Mouse (Mus musculus): ENCODE measurements at regions not wholly inside any gene's neighbourhood (a gene's known extent, or its start where the extent isn't known, plus 50 kb on each side); places are given as distances from the start of the nearest gene placed in this dataset.

DNA sequence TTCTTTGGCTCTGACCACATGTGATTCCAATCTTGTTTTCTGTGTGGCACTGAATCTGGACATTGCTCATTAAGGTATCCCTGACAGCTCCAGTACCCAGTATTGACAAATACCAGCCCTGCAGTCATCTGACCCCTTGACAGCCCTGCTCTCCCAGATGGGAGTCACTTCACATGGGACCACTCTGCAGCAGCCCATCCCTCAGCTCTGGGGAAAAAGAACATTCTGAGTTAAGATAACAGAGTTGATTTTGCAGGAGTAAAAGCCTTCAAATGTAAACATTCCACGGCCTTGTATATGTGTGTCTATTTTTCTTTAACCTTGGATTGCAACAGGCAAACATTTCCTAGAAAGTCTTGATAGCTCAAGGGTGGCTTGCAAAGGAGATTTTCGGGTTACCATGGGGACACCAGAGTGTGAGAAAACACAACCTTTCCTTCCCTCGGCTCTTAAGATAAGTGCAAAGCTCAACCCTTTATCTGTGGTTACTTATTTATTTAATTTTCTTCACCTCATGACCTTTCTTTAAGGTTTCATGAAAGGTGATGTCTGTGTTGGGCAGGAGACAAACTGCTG, 444.4 kb upstream of the Sox11 start:
- DNase-seq = no peak

GRCm38 (mm10) chr12:27780801-27781200, 438.4 kb upstream of the Sox11 start:
- no peak for DNase-seq

DNA sequence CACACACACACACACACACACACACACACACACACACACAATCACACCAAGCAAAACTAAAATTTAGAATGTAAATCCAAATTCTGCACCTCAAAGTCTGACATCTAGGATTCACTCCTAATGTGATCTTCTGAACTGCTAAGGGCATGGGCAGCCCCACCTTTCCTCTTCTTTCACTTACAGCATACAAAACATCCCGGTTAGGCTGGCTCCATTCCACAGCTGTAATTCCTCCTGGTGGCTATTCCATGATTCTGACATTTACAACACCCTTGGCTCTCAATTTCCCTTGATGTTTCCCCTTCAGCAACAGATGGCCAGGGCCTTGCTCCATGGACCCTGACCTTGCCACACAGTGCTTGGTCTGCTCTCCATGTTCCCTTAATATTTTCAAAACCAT, 423.6 kb upstream of the Sox11 start:
- DNase-seq = no peak

DNA sequence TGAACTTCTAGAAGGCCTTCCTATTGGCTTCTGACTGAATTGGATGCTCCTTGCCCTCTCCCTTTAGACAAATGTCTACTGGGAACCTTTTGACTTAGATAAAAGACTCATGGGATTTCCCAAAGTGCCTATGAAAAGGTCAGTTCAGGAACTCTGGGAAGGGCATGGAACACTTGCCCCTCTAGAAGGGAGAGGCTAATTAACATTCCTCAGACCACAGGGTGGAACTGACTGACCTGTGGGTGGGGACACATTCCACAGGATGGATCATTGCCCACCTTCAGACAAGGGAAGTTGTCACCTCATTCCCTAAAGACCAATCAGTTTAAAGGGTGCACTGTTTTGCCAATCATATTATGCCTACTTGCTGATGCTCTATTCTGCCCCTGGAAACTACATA, 416.6 kb upstream of the Sox11 start:
- DNase-seq = no peak

- DNase-seq = no peak
Measured at GRCm38 (mm10) chr12:27757641-27758040, 415.3 kb upstream of the Sox11 start.

- DNase-seq = no peak
Measured at GRCm38 (mm10) chr12:27724619-27725200, 382.3 kb upstream of the Sox11 start.

DNA sequence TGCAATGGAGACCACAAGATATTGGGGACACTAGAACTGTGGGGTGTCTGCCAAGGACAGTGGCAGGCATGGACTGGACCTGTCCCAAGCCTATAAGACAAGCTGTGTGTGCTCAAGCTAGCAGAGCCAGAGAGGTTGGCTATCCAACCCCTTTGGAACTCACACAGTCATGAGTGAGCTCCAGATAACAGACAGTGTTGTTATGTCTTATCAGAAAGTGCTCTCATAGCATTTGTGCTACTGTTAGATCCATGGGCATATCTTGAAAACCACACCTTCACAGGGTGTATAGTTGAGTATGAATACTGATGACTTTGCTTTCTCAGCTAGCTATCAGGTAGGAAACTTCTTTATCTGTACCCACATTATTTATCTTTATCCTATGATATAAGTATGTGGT, 338.1 kb upstream of the Sox11 start:
- DNase-seq = no peak

DNA sequence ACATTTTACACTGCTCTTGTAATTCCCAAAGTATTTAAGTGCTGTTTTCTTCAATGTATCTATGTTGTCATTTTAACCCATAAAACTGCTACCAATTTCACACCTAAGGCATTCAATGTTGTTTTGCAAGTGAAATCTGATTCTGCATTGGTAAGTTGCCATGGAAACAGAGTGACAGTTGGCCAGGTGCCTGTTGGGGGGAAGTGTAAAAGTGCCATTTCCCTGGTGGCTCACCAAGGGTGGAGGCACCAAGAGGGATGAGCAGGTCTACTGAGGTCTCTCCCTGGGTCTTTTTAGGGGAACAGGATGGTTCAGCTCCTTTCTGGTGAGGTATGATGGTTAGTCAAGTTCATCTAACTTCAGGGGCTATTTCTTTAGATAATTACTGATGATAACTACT, 331.0 kb upstream of the Sox11 start:
- DNase-seq = no peak

DNA sequence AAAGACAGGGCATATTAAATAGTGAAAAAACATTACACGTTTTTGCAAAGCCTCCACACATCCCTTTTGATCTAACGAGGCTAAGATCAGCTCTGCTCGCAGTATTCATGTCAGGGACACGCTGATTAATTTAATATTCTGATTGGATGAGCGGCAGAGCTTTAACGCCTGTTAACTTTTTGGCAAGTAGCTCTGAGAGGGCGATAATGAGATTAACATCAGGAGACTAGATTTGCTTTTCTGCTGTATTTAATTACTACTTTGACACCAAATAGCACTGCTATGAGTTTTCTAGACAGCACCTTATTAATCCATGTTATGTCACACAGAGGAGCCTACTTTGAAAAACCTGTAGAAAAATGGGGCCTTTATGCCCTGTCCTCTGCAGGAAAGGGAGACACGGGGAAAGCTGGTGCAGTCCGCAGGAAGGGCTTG, 328.3 kb upstream of the Sox11 start:
- no peak for DNase-seq

DNA sequence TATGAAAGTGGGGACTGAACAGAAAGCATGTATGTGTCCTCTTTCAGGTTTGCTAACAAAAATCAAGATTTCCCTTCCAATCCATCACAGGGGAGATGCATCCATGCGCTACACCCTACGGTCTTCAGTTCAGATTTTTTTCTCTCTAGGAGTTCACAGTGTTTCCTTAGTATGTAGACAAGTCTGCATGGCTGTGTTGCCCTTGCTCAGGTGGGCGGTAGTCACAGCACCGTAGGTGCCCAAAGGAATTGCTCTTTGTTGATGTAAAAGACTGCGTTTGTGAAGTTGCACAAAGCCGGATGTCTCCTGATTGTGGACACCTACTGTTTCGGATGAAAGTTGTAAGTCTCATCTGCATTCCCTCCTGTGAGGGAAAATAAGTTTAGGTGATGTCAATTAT, 327.8 kb upstream of the Sox11 start:
- DNase-seq = no peak

DNA sequence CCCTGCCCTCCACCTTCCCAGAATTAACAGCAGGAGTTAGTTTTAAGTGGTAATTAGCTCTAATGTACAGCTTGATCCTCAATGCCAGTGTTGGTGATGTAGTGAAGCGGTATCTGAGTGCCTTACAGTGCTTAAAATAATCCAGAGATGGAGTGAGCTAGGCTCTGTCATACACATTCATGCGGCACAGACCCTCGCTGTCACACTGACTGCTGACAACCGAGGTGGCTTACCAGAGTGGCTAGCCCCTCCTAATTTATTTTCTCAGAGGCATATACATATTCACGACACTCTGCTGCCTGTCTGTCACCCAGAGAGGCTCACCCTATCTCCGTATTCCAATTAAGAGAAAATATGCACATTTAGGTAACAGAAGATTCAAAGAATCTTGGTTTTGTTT, 327.2 kb upstream of the Sox11 start:
- DNase-seq = no peak

DNA sequence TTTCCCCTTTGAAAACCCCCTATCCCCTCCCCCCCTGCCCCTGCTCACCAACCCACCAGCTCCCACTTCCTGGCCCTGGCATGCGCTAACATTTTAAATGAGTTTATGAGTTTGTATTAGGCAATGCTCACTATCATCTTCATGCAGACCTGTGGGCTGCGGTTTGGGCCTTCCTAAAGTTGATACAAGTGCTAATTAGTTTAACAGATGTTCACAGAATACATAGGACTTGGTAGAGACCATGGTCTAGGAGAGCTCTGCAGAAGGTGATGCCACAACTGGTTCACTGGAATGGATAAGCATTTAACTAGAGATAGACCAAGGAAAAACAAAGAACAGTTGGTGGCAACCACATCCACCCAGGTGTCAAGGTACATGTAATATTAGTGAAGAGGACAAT, 324.1 kb upstream of the Sox11 start:
- no peak for DNase-seq

DNA sequence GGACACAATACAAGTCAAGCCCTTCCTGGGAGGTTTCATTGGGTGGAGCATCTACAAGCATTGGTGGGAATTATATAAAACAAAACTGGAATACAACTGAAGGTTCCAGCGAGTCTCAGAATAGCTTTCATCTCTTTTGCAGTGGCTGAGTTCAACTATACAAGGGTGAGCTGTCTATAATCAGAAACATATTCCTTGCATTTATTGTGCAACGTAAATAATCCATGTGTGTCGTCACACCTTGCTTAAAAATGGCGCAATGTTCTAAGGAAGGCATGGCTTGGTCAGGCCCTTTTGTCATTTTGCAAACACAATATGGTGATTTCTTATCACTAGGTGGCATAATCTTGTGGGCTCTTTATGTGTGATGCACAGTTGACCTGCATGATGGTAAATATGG, 320.8 kb upstream of the Sox11 start:
- DNase-seq = no peak

GRCm38 (mm10) chr12:27662723-27663122, 320.3 kb upstream of the Sox11 start:
- DNase-seq = no peak

DNA sequence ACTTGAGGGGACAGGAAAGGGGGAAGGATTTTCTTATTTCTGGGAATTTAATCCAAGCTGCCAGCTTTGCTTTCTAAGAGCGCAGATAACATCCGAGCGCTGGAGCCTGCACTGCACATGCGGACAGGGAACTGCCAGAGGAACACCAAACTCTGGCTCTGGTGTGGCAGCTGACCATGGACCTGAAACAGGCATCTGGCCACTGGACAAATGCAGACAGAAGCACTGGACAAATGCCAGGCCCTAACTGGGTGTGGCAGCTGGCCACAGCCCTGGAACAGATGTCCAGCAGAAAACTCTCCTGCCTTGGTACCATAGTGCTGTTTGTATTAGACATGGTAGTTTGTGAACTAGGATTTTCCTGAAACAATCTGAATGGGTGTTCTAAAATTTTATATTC, 315.2 kb upstream of the Sox11 start:
- peak in 1 of 2 experiments; percentile 6 for DNase-seq

GRCm38 (mm10) chr12:27653541-27653940, 311.2 kb upstream of the Sox11 start:
- no peak for DNase-seq

- no peak for DNase-seq
Measured at GRCm38 (mm10) chr12:27648602-27649001, 306.2 kb upstream of the Sox11 start.

GRCm38 (mm10) chr12:27646497-27647307, 304.3 kb upstream of the Sox11 start:
- peak in 1 of 2 experiments; percentile 6 for DNase-seq

- no peak for DNase-seq
Measured at GRCm38 (mm10) chr12:27619616-27620015, 277.2 kb upstream of the Sox11 start.

DNA sequence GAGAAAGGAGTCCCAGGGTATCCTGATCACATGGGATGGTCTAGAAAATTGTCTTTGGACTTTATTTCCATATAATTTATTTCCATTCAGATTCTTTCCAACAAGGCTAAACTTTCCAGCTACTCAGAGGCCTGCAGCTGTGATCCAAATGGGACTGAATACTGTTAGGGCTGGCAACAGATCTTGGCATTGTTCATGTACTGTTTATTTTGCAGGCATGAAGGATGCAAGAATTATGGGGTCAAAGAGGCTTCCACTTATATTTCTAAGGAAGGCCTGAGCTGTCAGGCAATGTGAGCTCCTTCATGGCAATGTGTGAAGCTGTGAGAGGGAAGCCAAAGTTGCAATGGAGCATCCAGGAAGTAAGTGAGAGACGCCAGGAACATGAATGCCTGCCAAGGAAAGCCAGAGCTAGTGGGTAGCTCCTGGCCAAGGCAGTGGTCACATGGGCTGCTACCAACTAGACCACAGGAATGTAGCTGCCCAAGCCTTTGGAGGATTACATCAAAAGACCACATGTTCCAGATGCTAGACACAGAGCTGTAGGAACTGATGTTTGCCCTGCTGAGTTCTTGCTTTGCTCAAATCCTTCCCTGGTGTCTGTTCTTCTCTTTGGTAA, 261.8 kb upstream of the Sox11 start:
- DNase-seq = peak in 1 of 2 experiments; percentile 14

GRCm38 (mm10) chr12:27599149-27599548, 256.8 kb upstream of the Sox11 start:
- DNase-seq = peak; percentile 25 to 64

DNA sequence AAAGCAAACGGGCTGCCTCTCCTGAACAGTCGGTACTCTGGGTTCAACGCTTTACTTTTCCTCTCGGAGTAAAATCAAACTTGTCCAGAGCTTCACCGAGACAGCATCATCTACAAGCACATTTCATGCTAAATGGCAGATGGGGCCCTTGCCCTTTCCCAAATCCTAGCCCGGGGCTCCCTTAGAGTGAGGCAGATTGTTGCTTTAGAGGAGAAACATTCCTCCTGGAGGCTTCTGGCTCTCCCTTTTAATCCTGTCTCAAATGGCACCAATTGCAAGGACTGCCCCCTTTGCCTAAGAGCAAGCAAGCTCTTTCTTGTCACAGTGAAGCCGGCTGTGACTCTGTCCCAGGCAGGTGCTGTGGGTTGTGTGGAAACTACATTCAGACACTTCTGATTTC, 255.5 kb upstream of the Sox11 start:
- no peak for DNase-seq

- DNase-seq = no peak
Measured at GRCm38 (mm10) chr12:27597322-27597721, 254.9 kb upstream of the Sox11 start.

DNA sequence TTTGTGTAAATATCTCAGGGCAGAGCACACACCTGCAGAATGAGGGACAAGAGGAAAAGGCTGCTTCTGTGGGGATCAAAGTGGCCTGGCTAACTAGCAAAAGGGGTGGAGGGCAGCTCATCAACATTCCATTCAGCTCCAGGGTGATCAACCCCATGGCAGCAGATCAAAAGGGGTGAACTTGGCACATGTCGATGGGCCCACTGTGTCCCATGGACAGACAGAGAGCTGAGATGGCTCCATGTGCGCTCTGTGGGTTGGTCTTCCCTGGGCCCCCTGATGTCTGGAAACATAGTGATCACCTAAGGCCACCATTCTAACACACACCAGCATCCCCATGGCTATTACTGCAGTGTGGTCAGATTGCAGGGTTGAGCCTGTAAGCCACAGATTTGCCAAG, 253.2 kb upstream of the Sox11 start:
- no peak for DNase-seq
